Mouse (Mus musculus) limb, embryonic 11.5 days (tissue): Measurements from ENCODE around the gene Foxo3. TPM values are rescaled to one million over a fixed set of nuclear protein-coding genes. Genes with fewer than 3 reads are reported as not detected.

Experiments
- ATAC-seq: fragments of 200-750 bp; cut with Nextera tagmentation; 2 replicates; pipeline ENCODE4 v1.8.0; 2017; ENCODE audit warnings: low read depth; ENCODE audit not compliant: insufficient number of reproducible peaks, low FRiP score, low TSS enrichment
- DNase-seq: peaks from one replicate; pipeline ENCODE4 v3.0.0-alpha.2; 2015; ENCODE audit warnings: low spot score
- H3K27ac ChIP-seq: fragments of 300-500 bp; sonication (generic); replicated peaks from 2 replicates; pipeline ENCODE4 v1.5.1; 2014; ENCODE audit warnings: low read depth, mild to moderate bottlenecking, low read length
- H3K27me3 ChIP-seq: fragments of 300-500 bp; sonication (generic); 2 replicates; pipeline ENCODE4 v1.6.1; 2014; ENCODE audit warnings: mild to moderate bottlenecking, low read length, mixed read lengths; ENCODE audit not compliant: control insufficient read depth, insufficient read depth
- H3K36me3 ChIP-seq: fragments of 300-500 bp; sonication (generic); 2 replicates; pipeline ENCODE4 v1.6.1; 2014; ENCODE audit warnings: mild to moderate bottlenecking, low read length, moderate library complexity, mixed read lengths; ENCODE audit not compliant: control insufficient read depth, insufficient read depth
- H3K4me1 ChIP-seq: fragments of 300-500 bp; sonication (generic); 2 replicates; pipeline ENCODE4 v1.6.1; 2014; ENCODE audit warnings: low read length, mixed read lengths; ENCODE audit not compliant: control insufficient read depth, insufficient read depth
- H3K4me2 ChIP-seq: fragments of 300-500 bp; sonication (generic); 2 replicates; pipeline ENCODE4 v1.6.1; 2014; ENCODE audit warnings: low read depth, mild to moderate bottlenecking, moderate library complexity; ENCODE audit not compliant: severe bottlenecking
- H3K4me3 ChIP-seq: fragments of 300-500 bp; sonication (generic); 2 replicates; pipeline ENCODE4 v1.5.1; 2014; ENCODE audit warnings: low read depth, low read length
- H3K9ac ChIP-seq: fragments of 300-500 bp; sonication (generic); 2 replicates; pipeline ENCODE4 v1.6.1; 2014; ENCODE audit warnings: mild to moderate bottlenecking, low read length
- H3K9me3 ChIP-seq: fragments of 300-500 bp; sonication (generic); 2 replicates; pipeline ENCODE4 v1.6.1; 2016; ENCODE audit warnings: low read length; ENCODE audit not compliant: control insufficient read depth
- WGBS: fragments of 180-500 bp; shearing (Covaris S2); extraction: QIAGEN DNeasy Blood & Tissue Kit; methylation state at CpG from one replicate; pipeline ENCODE4 v1.1.7; 2014; 5-methylcytosine and 5-hydroxymethylcytosine counted together
- polyA plus RNA-seq: library from polyadenylated mRNA; unstranded; fragments of >200 nt; fragmentation: Nextera tagmentation; extraction: Ambion mirVana; gene quantifications from 2 replicates; pipeline ENCODE4 v1.2.1, GENCODE M21; 2014

Foxo3 gene
- polyA plus RNA-seq, 1 experiment from 2014 or later = 6.2 TPM

DNA sequence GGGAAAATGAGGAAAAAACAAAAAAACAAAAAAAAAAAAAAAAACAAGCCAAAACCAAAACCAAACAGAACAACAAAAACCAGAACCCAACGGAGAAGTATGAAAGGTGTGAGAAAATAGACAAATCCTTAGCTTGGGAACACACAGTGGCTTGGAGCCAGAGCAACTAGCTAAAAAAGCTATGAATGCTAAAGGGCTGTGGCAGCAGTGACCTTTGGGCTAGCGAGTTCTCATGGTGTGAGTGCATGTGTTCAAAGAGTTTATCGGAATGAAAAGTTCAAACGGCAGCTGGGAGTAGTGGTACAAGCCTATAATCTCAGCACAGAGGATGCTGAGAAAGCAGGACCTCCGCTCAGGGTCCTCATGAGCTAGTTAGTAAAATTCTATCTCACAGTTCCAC is 12.4 kb downstream of the Foxo3 start:
- H3K27me3 ChIP-seq = no peaks in the 10 kb centered on the region
- no peak overlapping the region for H3K4me2 ChIP-seq
- no peak for ATAC-seq
- peaks cover 17% of the 10 kb centered on the region for H3K36me3 ChIP-seq
- H3K9ac ChIP-seq = no peak overlapping the region
- WGBS = 76% methylated on average over 5 of the region's 5 CpGs
- no peak overlapping the region for H3K4me3 ChIP-seq
- no peak for DNase-seq
- no peaks in the 10 kb centered on the region for H3K9me3 ChIP-seq
- no peak overlapping the region for H3K27ac ChIP-seq
- no peaks in the 10 kb centered on the region for H3K4me1 ChIP-seq

DNA sequence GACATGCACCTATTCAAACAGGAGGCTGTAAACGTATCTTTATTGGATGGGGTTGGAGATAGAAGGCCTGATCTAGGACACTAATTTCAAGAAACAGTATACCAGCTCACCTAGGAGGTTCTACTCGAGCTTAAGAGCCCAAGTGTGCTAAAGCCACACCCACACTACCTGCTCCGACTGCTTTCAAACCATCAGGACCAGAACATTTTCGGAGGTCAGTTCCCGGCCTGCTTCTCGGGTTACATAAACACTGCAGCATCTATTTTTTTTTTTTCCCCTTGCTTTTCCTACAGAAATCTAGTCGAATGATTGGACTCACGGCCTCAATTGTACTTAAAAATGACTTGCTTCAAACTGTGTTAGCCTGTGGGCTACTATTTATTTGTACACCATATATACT is 12.9 kb downstream of the Foxo3 start:
- Histone ChIP-seq H3K9me3 (no peaks in the 10 kb centered on the region), H3K36me3 (peaks cover 17% of the 10 kb centered on the region), H3K27me3 (no peaks in the 10 kb centered on the region), H3K9ac (no peak overlapping the region), H3K4me1 (no peaks in the 10 kb centered on the region), H3K4me2 (no peak overlapping the region), H3K4me3 (no peak overlapping the region), H3K27ac (no peak overlapping the region)
- WGBS = 58% methylated on average over 8 of the region's 8 CpGs
- DNase-seq (no peak), ATAC-seq (no peak)

DNA sequence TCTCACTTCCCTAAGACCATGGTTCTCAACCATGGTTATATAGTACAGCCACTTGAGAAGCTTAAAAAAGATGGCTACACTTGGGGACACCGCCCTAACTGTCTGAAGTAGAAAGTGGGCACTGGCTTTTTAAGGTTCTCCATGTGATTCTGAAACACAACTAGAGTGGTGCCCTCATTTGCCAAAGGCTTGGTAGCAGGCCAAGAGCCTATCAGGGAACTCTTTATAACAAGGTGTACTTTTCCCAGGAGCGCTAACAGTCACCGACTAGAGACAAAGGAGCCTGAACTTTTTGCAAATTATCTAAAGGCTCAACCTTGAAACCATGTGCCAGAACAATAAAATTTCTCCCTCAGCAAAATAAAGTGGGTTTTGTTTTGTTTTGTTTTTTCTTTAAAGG is 14.5 kb downstream of the Foxo3 start:
- Histone ChIP-seq H3K27ac (no peak overlapping the region), H3K27me3 (no peaks in the 10 kb centered on the region), H3K4me2 (no peak overlapping the region), H3K4me1 (no peaks in the 10 kb centered on the region), H3K4me3 (no peak overlapping the region), H3K9me3 (no peaks in the 10 kb centered on the region), H3K36me3 (peaks cover 12% of the 10 kb centered on the region), H3K9ac (no peak overlapping the region)
- ATAC-seq (no peak), DNase-seq (no peak)
- 97% methylated on average over 3 of the region's 3 CpGs for WGBS

DNA sequence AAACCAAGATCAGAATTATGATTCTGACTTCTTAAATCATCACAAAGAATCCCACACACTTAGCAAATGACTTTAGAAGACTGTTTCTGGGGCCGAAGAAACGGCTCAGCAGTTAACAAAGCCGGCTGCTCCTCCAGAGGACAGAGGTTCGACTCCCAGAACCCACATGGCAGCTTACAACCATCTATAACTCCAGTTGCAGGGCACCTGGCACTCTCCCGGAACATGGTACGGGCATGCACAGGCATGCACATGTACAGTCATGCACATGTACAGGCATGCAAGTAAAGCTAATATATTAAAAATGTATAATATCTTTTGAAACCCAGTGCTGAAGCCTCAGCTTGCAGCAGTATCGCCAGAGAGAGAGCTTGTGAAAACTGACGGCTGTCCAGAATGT is 15.5 kb downstream of the Foxo3 start:
- H3K4me2 ChIP-seq = no peak overlapping the region
- H3K27ac ChIP-seq = no peak overlapping the region
- peaks cover 5% of the 10 kb centered on the region for H3K36me3 ChIP-seq
- no peaks in the 10 kb centered on the region for H3K9me3 ChIP-seq
- ATAC-seq = no peak
- WGBS = 90% methylated on average over 8 of the region's 8 CpGs
- no peaks in the 10 kb centered on the region for H3K27me3 ChIP-seq
- no peak overlapping the region for H3K4me3 ChIP-seq
- no peaks in the 10 kb centered on the region for H3K4me1 ChIP-seq
- DNase-seq = no peak
- no peak overlapping the region for H3K9ac ChIP-seq

DNA sequence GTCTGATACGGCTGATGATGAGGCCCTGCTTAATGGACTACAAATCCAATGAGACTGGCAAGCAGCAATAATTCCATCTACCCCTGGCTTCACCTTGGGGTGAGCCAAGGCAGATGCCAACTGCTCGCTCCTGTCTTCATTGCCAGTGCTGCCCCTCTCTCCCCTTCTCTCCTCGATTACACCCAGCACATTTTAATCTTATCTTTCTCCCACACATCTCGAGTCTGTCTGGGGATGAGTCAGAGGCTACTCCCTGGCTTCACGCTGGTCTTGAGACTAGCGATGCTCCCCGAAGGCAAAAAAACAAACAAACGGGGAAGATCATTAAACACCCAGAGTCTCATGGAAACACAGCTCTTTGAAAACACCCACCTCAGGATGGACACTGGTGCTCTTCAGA is 16.0 kb downstream of the Foxo3 start:
- Histone ChIP-seq H3K27ac (no peak overlapping the region), H3K9me3 (no peaks in the 10 kb centered on the region), H3K4me2 (no peak overlapping the region), H3K4me3 (no peak overlapping the region), H3K27me3 (no peaks in the 10 kb centered on the region), H3K36me3 (no peaks in the 10 kb centered on the region), H3K9ac (no peak overlapping the region), H3K4me1 (no peaks in the 10 kb centered on the region)
- ATAC-seq = no peak
- DNase-seq = no peak
- WGBS = 70% methylated on average over 8 of the region's 8 CpGs

DNA sequence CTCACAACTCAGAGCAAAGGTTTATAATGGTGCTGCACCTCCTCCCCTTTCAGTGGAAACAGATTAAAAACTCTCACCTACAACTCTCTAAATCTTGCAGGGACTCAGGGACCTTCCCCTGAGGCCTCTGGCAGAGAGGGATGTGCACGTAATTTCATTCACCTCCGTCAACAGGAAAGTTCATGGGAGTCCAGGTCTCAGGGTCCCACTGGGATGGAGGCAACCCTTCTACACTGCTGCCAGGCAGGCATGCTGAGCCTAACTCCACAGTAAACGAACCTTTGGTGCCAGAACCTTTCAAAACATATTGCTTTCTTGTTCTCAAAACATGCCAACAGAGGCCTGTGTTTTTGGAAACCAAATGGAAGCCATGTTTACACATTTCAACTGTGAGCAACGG is 17.0 kb downstream of the Foxo3 start:
- H3K9ac ChIP-seq = no peak overlapping the region
- WGBS = 72% methylated on average over 4 of the region's 4 CpGs
- DNase-seq (no peak), ATAC-seq (no peak)
- no peak overlapping the region for H3K4me3 ChIP-seq
- no peaks in the 10 kb centered on the region for H3K4me1 ChIP-seq
- H3K27me3 ChIP-seq = no peaks in the 10 kb centered on the region
- no peak overlapping the region for H3K4me2 ChIP-seq
- no peaks in the 10 kb centered on the region for H3K36me3 ChIP-seq
- no peaks in the 10 kb centered on the region for H3K9me3 ChIP-seq
- no peak overlapping the region for H3K27ac ChIP-seq

DNA sequence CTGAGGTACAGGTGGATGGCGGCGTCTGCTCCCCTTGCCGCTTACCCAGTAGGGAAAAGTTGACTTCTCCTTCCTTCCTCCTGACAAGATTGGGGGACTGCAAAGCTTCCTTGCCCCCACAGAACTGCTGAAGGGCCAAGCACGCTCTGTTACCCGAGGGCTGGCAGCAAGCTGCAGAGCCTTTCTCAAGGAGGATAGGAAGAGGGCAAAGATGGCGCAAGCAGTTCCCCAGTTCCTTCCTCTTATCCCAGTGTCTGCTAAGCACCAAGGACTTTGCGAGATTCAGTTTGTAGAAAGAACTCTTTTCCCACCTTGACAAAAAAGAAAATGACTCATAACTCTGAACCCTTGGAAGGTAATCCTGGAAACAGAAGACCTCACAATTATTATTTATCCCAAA is 18.6 kb downstream of the Foxo3 start:
- Histone ChIP-seq H3K27me3 (no peaks in the 10 kb centered on the region), H3K4me2 (no peak overlapping the region), H3K9me3 (no peaks in the 10 kb centered on the region), H3K4me3 (no peak overlapping the region), H3K9ac (no peak overlapping the region), H3K36me3 (no peaks in the 10 kb centered on the region), H3K4me1 (no peaks in the 10 kb centered on the region), H3K27ac (no peak overlapping the region)
- no peak for ATAC-seq
- WGBS = 99% methylated on average over 7 of the region's 7 CpGs
- no peak for DNase-seq

DNA sequence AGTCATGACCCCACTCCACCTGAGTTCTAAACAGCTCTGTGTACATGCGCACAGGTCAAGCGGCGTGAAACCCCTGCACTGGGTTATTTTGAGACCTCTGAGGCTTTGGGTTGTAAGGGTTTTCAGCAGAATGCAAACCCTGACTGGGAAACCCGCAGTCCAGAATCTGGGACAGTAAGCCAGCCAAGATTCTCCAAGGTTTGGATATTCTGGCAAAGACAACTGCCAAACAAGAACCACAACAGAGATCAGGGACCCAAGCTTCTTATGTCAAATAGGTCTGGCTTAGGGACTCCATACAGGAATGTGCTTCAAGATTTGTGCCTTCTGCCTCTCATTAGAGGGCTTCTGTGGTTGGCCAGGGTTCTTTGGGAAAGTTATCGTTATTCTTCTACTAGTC is 21.8 kb downstream of the Foxo3 start:
- Histone ChIP-seq H3K36me3 (no peaks in the 10 kb centered on the region), H3K4me3 (no peak overlapping the region), H3K4me2 (no peak overlapping the region), H3K4me1 (peaks cover 14% of the 10 kb centered on the region), H3K27ac (no peak overlapping the region), H3K9me3 (no peaks in the 10 kb centered on the region), H3K9ac (no peak overlapping the region), H3K27me3 (no peaks in the 10 kb centered on the region)
- DNase-seq (no peak), ATAC-seq (no peak)
- WGBS = 88% methylated on average over 5 of the region's 5 CpGs

DNA sequence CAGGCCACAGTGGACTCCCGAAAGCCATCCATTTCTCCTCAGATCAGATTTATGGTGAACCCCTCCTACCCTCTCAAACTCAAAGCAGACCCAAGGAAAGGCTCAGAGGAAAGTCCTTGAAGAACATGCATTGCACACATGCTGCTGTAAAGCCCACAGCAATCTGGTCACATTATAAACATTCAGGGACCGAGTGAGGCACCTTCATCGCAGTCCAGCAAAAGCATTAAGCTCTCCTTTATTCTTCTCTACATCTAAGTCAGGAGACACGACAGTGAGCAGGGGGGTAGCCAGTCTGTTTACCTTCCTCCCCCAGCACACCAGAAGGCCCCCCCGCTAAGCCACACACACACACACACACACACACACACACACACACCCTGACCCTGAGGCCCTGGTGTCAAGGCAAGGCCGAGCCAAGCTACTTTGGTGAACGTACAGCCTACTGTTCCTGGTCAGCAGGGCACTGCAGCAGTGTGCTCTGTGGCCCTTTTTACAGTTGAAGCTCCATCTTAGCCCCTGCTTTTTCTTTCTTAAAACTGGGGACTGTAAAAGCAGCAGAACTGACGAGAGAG is 24.7 kb downstream of the Foxo3 start:
- DNase-seq = no peak
- Histone ChIP-seq H3K4me2 (no peak overlapping the region), H3K27me3 (no peaks in the 10 kb centered on the region), H3K9me3 (no peaks in the 10 kb centered on the region), H3K27ac (peak overlapping the region; percentile 62), H3K4me1 (peaks cover 32% of the 10 kb centered on the region), H3K4me3 (no peak overlapping the region), H3K9ac (no peak overlapping the region), H3K36me3 (no peaks in the 10 kb centered on the region)
- WGBS = 18% methylated on average over 8 of the region's 8 CpGs
- no peak for ATAC-seq
